Mouse (Mus musculus): ENCODE measurements around the gene Ruvbl2.

Gene Ruvbl2

DNA sequence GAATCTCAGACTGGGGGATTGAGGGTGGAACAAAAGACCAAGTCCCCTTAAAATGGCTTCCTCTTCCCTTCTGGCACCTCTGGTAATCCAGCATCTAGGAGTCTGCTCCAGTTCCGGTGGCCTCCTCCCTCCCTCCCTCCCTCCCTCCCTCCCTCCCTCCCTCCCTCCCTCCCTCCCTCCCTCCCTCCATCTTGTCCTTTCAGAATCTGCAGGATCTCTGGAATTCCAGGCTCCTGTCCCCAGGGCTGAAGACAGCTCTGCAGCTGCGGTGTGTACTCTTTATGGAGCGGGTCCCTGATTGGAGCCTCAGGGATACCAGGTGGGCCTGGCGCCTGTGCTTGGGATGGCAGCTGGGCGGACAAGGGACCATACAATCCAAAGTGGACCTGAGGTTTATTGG, 23.4 kb upstream of the Ruvbl2 start:
- DNase-seq (ENCODE audit: low spot score) = no peak

DNA sequence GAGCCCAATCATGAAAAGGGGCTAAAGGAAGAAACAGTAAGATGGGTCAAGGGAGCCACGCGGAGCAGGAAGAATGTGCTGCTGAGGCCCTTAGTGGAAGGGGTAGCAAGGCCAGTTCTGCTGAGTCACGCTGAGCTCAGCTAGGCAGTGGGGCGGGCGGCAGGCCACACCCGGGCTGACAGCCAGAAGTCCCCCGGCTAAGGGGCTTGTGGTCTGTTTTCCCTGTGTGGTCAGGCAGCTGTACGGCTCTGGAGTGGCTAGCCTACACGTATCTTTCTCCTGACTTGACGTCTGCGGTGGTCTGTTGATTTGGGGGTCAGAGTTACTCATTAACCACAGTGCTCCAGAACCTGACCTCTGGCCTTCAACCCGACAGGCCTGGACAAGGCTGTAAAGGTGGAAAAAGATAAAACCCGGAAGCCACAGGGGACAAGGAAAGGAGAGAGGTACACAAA, 23.0 kb upstream of the Ruvbl2 start:
- peak; percentile 55 for DNase-seq (ENCODE audit: low spot score)

DNA sequence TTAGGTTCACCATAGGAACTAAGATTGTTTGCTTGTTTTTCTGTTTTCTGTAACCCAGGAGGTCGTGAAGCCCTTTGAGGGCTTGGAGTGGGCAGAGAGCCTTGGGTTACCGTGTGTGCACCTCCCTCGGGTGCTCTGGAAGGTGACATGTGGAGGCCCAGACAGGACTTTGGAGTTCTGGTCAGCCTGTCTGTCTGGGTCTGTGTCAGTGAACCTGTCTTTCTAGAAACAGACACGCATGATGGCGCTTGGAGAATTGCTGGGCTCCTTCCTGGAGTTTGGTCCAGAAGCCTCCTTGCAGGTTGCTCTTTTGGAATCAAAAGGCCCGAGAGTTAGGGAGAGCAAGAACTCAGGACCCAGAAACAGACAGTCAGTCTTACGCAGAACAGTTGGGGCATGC, 22.5 kb upstream of the Ruvbl2 start:
- DNase-seq (ENCODE audit: low spot score) = no peak

DNA sequence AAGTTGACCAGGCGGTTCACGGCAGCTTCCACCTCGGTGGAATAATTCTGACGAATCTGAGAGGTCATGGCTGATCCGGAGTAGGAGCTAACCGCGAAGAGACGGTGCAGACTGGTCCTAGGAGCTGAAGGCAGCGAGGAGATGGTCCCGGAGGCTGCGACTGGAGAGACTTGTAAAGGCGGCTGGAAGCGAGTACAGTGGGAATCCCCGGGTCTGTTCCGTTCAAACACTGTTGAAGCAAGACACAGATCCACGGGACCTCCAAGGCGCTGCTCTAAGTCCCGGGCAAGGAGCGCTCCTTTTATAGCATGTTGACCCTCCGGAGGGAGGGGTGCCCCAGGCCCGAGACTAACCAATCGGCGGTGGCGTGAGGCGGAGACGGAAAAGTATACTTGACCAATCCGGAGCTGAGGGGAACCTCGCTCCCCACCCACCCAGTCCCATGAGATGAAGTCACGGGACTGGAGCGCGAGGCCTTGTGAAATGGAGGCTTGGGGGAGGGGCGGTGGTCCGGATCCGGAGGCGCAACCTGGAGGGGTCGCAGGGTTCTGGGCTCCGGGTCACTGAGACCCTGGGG, 21.8 kb upstream of the Ruvbl2 start, which contains the start of gene Ftl1:
Gene Ftl1, minus strand, starts transcription at position 321 of the 577 bp plus-strand sequence.
- peak; percentile 97 for DNase-seq (ENCODE audit: low spot score)

DNA sequence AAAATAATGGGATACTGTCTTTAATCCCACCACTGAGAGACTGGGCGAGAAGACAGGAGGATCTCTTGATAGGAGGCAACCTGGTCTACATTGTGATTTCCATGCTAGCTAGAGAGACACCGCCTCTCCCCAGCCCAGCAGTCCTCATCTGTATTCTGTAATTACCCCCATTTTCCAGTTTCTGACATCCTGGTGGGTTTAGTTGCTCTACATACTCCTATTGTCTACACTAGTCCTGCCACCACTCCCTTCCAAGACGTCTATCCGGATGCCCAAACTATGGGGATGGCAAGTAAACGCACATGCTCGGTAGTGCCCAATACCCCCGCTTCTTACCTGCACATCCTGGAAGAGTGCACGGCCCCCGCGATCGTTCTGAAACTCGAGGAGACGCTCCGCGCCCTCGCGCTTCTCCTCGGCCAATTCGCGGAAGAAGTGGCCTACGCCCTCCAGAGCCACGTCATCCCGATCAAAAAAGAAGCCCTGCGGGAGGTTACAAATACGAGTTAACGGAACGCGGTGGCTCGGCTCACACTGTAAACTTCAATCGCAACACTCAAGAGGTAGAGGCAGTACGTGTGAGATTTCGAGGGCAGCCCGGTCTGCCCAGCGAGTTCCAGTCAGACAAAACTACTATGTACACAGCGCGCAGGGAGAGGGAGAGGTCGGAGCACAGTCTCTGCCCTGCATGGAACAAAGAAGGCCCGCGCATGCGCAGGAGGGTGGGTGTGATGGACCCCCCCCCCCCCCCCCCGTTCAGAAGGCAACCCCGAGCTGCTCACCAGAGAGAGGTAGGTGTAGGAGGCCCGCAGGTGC, 21.1 kb upstream of the Ruvbl2 start:
- DNase-seq (ENCODE audit: low spot score) = peak; percentile 71

DNA sequence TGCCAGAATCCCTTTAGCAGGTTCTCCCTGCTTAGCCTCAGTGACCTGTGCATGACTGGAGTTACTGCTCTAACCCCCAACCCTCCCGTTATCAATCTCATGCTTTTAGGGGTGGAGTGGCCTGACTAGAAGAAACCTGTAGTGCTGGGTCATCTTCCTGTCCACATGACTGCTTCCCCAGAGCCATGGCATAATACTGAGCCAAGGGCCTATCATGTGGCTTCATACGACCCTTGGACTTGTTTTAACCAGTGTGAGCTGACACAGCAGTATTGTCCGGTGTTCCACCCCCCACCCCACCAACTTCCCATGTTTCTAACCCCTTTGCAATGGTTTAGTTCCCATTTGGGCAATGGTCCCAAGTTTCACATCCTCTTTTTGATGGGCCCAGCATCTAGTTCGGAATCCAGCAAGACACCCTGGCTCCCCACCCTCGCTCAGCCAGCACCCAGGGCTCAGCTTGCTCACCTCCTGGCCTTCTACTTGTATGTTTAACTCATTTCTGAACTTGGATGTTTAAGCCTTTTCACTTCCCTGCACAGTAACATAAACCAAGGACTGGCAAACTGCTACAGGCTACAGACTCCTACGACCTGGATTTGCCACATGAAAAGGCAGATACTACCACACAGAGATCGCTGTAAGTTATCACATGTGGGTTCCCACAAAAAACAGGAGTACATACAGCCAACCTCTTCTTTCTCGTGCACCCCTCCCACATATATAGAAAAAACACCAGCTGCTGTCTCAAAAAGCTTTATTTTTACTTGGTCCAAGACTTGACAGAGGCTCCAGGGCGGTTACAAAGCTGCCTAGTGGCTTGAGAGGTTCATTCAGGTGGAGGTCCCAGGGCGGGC, 19.5 kb upstream of the Ruvbl2 start:
- DNase-seq (ENCODE audit: low spot score) = peak; percentile 85

DNA sequence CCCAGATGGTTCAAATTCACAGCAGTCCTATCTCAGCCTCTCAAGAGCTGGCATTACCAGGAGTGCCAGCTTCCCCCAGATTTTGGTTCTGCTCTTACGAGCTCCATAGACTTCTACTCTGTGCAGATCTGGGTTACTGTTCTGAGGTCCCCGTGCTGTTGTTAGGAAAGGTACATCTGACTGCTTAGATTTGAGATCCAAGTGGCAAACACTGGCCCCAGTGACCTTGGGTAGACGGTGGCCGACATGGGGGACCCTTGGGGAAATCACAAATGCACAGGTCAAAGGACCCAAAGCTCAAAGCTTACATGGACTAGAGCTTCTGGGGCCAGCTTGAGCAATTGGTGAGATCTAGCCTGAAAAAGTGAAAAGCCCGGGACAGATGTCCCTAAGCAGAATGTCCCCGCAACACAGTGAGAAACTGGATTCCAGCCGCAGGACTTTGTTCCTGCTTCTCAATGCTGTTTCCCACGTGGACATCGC, 18.9 kb upstream of the Ruvbl2 start:
- no peak for DNase-seq (ENCODE audit: low spot score)

DNA sequence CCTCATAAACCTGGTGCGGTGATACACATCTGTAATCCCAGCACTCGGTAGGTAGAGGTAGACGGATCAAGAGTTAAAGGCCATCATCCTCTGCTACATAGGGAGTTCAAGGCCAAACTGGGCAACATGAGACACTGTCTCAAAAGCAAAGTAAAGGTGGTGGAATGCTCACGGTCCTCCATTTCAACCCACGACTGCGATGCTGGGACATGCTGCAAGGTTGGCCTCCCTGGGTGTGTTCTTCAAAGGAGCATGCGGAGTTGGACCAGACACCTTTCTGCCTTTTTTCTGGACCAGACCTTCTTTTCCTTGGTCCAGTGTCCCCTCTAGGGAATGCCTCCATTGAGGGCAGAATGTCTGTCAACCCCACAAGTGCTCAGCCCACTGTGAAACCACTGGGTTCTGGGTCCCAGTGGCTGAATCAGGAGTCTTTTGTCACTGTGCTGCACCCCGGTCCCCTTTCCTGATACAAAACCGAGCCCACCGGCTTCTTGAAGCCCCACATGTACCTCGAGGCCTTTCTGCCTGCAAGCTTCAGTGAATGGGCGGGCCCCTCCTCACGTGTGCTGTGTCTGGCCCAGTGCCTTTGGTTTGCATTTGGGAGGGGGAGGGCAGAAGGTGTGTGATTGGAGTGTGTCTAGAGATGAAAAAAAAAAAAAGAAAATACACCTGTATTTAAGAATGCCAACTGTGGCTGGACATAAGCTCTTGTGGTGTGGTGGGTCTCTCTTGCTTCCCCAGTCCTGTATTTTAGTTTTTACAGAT, 18.2 kb upstream of the Ruvbl2 start:
- no peak for DNase-seq (ENCODE audit: low spot score)

DNA sequence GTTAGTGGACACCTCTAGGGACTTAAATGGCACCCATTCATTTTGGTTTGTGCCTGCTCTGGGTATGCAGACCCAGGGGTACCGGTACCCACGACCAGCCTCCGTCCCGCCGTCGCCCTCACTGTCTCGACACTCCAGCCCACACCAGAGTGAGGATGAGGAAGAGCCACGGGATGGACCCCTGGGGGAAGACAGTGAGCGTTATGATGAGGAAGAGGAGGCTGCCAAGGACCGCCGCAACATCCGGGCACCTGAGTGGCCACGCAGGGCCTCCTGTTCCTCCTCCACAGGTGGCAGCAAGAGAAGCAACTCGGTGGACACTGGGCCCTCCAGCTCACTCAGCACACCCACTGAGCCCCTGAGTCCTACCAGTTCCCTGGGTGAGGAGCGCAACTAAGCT, 17.1 kb upstream of the Ruvbl2 start:
- no peak for DNase-seq (ENCODE audit: low spot score)

DNA sequence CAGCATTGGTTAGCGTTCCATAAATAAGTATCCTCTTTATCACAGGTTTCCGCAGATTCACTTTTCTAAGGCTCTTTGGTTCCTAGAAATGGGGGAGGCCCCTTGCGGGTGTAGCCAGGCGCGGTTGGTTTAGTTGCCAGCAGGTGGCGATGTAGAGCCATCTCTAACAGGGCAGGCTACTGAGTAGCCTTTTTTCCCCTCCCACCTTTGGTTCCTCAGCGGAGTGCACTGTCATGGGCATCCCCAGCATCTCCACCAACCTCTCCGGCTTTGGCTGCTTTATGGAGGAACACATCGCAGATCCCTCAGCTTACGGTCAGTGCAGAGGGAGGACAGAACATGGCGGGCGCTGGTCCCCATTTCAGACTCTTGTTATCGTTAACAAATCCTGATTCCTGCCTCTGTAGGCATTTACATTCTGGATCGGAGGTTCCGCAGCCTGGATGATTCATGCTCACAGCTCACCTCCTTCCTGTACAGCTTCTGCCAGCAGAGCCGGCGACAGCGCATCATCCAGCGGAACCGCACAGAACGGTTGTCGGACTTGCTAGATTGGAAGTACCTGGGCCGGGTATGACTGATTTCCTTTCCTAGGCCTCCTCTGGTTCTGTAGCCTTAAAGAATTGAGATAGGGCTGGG, 13.6 kb upstream of the Ruvbl2 start:
- peak; percentile 68 for DNase-seq (ENCODE audit: low spot score)

DNA sequence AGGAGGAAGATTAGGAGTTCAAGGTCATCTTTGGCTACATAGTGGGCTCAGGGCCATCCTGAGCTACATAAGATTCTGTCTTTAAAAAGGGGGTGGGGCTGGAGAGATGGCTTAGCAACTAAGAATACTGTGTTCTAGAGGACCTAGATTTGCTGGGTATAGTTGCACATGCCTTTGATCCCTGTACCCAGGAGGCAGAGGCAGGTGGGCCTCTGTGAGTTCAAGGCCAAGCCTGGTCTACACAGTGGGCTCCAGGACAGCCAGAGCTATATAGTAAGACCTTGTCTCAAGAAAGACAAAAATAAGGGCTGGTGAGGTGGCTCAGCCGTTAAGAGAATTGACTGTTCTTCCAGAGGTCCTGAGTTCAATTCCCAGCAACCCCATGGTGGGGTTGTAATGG, 12.1 kb upstream of the Ruvbl2 start:
- DNase-seq (ENCODE audit: low spot score) = no peak

DNA sequence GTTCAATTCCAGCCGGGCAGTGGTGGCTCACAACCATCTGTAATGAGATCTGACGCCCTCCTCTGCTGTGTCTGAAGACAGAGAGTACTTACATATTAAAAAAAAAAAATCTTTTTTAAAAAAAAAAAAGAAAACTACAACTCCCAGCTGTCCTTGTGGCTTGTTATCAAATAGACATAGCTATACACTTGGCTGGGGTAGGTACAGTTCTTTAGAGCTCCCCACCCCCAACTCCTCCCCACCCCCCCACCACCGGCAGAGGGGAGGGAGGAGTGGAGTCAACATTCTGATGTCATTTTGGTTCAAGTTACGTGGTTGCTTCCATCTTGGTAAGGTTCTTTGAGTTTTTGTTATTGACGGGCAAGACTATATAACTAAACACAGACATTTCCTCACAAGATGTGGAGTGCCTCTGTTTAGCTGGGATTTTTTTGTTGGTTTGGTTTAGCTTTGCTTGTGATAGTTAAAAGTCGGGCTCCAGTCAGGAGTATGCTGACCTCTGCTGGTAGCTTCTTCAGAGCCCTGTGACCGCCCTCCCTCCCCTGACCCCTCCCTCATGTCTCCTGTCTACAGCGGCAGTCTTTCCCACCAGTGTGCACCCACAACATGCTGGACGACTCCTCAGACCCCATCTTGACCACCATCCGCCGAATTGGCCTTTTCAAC, 9.6 kb upstream of the Ruvbl2 start:
- peak; percentile 33 for DNase-seq (ENCODE audit: low spot score)

DNA sequence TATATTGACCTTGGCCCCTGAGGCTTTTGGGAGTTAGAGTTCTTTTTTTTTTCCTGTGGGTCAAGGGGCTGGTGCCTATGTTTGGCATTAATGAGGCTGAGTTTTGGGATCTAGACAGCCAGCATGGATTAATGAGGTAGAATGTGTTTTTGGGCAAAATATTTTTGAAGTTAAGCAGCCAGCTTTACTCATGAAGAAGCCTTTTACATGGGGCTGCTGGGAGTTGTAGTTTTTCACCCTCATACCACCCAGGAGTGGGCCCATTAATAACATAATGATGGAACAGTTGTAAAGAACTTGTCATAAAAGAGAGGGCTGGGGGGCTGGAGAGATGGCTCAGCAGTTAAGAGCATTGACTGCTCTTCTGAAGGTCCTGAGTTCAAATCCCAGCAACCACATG, 8.7 kb upstream of the Ruvbl2 start:
- no peak for DNase-seq (ENCODE audit: low spot score)

DNA sequence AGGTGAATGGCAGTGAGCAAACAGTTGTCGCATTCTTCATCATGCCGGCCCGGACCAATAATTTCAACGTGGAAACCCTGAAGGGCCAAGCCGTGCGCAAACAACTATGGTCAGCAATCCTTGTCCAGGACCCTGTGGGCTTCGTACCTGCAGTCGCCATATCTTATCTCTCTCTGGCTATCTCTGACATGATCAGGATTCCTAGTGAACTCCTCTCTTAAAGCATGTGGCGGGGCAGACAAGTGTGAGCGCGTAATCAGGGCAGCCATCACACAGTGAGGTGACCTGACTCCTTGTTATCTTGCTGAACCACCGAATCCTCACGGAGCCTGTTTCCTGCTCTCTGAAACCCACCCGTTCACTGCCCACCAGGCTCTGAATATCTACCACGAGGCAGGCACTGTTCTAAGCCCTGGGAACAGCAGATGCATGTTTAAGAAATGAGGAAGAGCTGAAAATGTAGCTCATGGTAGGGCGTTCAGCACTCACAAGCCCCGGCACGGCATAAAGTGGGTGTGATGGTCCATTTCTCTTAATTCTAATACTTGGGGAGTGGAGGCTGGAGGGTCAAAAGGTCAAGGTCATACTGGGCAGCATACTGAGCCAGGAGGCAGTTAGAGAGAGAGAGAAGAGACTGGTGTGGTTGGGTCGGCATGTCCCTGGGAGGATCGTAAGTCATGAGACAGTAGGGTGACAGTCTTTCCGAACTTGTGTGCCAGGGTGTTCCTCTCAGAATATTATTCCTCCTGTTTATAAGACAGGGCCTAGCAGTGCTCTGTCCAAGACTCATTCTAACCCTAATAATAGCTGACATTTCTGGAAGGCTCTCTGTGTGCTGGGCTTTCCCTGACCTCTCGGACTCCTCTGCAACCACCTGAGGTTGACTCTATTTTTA, 5.9 kb upstream of the Ruvbl2 start:
- DNase-seq (ENCODE audit: low spot score) = no peak

DNA sequence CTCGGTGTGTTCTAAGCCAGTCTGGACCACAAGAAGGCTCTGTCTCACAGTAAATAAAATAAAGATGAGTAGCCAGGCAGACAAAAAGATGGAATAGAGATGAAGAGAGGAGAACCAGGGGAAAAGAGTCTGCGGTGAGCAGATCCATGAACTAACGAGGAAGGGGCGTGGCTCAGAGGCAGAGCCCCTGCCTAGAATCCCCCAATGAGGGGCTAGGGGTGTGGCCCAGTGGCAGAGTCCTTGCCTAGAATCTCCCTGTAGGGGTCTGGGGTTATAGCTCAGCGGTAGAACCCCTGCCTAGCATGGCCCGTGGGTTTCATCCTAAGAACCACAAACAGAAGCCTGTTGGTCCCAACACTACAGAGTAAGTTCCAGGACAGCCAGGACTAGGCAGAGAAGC, 850 bp downstream of the Ruvbl2 start:
- no peak for DNase-seq (ENCODE audit: low spot score)

DNA sequence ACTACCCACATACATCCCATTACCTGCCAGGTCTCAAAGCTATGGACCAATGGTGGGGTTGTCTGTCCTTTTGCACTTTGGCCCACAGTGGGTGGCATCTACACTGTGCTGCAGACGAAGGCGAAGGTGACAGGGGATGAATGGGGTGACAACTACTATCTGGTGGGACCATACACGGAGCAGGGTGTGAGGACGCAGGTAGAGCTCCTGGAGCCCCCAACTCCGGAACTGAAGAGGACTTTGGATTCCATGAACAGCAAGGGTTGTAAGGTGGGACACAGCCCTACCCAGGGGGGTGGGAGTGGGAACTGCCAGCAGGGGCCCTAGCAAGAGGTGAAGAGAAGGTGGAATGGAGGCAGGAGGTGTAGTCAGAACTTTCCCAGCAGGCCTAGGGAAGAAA, 1.5 kb downstream of the Ruvbl2 start:
- DNase-seq (ENCODE audit: low spot score) = no peak

DNA sequence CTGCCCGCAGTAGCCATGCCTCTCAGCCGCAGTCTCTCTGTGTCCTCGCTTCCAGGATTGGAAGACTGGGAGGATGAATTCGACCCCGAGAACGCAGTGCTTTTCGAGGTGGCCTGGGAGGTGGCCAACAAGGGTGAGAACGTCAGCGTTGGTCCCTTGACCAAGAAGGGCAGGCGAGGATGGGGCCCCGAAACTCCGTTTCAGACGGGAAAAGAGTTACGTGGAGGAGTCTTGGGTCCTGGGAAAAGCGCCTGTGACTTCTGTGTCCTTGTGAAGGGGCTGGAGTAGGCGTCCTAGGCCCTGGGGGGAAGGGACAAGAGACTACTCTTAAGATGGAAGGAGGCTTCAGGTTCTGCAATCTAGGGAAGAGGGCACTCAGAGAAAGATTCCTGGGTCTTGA, 2.9 kb downstream of the Ruvbl2 start:
- peak; percentile 54 for DNase-seq (ENCODE audit: low spot score)

DNA sequence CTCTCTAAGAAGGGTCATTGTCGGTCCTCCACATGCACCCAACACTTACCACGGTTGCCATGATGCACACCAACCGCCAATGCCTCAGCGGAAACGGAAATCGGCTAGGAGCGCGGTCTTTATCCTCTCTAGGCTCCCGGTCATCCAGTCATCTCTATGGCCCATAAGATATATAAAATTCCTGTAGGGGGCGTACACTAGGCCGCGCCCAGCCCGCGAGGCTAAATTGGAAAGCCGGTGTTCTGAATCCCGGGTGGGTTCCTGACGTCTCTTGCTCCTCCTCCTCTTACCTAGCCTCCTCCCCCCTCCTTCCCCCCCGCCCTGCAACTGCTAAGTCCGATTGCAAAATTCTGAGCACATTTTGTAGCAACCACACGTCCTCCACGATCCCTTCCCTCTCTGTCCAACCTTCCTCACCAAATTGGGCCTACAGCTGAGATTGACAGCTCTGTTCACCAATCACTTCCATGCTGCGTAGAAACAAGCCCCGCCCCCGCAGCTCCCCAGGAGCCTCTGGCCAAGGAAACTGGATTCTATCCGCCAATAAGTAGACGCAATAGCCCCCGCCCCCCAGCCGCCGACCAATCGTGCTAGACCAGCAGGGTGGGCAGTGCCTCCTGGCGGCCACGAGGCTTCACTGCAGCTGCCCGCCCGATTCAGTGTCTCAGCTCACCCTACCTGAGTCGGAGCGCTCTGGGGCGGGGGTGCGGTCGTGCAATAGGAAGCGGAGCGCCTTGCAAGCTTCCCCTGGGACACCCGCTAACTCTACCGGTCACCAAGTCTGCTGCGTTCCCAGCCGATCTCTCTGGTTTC, 3.5 kb downstream of the Ruvbl2 start, which contains the start of gene Gys1:
Gene Gys1, plus strand, starts transcription at position 642 of the 813 bp plus-strand sequence.
- peak; percentile 99 for DNase-seq (ENCODE audit: low spot score)

DNA sequence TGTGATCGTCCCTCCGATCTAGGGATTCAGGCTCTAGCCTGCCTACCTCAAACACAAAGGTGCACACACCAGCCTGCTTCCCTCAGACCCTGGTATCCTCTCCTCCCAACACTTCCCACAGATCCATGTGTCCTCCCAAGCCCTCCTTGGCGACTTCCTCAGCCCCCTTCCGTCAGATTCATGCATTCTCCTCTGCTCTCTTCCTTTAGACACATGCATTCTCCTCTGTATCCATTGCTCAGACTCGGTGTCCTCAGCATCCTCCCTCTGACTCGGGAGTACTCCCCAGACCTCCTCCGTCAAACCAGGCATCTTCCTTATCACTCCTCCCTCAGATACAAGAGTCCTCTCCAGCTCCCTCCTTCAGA, 4.1 kb downstream of the Ruvbl2 start:
- DNase-seq (ENCODE audit: low spot score) = no peak
